Mouse (Mus musculus) MEL (cell line): ENCODE results near the gene Stil. TPM values are rescaled to one million over a fixed set of nuclear protein-coding genes. Genes with fewer than 3 reads are reported as not detected.

ENCODE experiments used
- DNase-seq: peaks from one replicate; pipeline ENCODE4 v3.0.0; 2011; ENCODE audit warnings: low read depth, low spot score
- H3K27ac ChIP-seq: 2 replicates; pipeline ENCODE4 v1.5.1; 2012; ENCODE audit warnings: low read depth, mild to moderate bottlenecking, control low read depth, low read length, moderate library complexity; ENCODE audit not compliant: control insufficient read depth
- H3K27me3 ChIP-seq, 2 experiments: fragments of 150-350 bp in 1 of 2; sonication (generic) in 1 of 2; 2 replicates each; pipeline ENCODE4 v1.6.1; 2012; ENCODE audit warnings: low read length in 2 of 2, mild to moderate bottlenecking in 2 of 2, improper control_type of control experiment in 1 of 2, moderate library complexity in 1 of 2; ENCODE audit not compliant: insufficient read depth in 2 of 2, control insufficient read depth in 1 of 2
- H3K36me3 ChIP-seq, 2 experiments: 2 replicates each; pipeline ENCODE4 v1.6.1; 2012 to 2014; ENCODE audit warnings: low read length in 2 of 2, improper control_type of control experiment in 1 of 2, inconsistent platforms in 1 of 2, mild to moderate bottlenecking in 1 of 2; ENCODE audit not compliant: insufficient read depth in 2 of 2, control insufficient read depth in 1 of 2
- H3K4me1 ChIP-seq, 2 experiments: fragments of 150-350 bp in 1 of 2; sonication (generic) in 1 of 2; 2 replicates each; pipeline ENCODE4 v1.6.1; 2012; ENCODE audit warnings: low read length in 2 of 2, improper control_type of control experiment in 1 of 2, mild to moderate bottlenecking in 1 of 2; ENCODE audit not compliant: insufficient read depth in 2 of 2, control insufficient read depth in 1 of 2
- H3K4me3 ChIP-seq, 2 experiments: fragments of 150-350 bp in 1 of 2; sonication (generic) in 1 of 2; 2 replicates each; pipeline ENCODE4 v1.5.1; 2012; ENCODE audit warnings: low read depth in 2 of 2, low read length in 2 of 2, mild to moderate bottlenecking in 2 of 2, moderate library complexity in 2 of 2, control low read depth in 1 of 2, improper control_type of control experiment in 1 of 2; ENCODE audit not compliant: control insufficient read depth in 1 of 2, insufficient read depth in 1 of 2
- H3K79me2 ChIP-seq: 2 replicates; pipeline ENCODE4 v1.6.1; 2012; ENCODE audit warnings: mild to moderate bottlenecking, low read length, moderate library complexity; ENCODE audit not compliant: control insufficient read depth, poor library complexity, insufficient read depth
- H3K9ac ChIP-seq: 2 replicates; pipeline ENCODE4 v1.6.1; 2012; ENCODE audit warnings: low read depth, mild to moderate bottlenecking, control low read depth, low read length, moderate library complexity; ENCODE audit not compliant: control insufficient read depth, poor library complexity, severe bottlenecking
- H3K9me3 ChIP-seq: fragments of 150-350 bp; sonication (generic); replicated peaks from 2 replicates; pipeline ENCODE4 v1.6.1; 2012; ENCODE audit warnings: mild to moderate bottlenecking, low read length, improper control_type of control experiment, moderate library complexity; ENCODE audit not compliant: insufficient read depth
- BHLHE40 ChIP-seq: IDR thresholded peaks from 2 replicates; pipeline ENCODE4 v1.6.1; 2012; ENCODE audit warnings: low read depth, mild to moderate bottlenecking, inconsistent platforms, low read length, improper control_type of control experiment, borderline replicate concordance
- CHD1 ChIP-seq: IDR thresholded peaks from 2 replicates; pipeline ENCODE4 v1.6.1; 2012; ENCODE audit warnings: low read depth, mild to moderate bottlenecking, inconsistent platforms, low read length, improper control_type of control experiment
- CHD2 ChIP-seq: IDR thresholded peaks from 2 replicates; pipeline ENCODE4 v1.6.1; 2011; ENCODE audit warnings: low read length, improper control_type of control experiment
- CTCF ChIP-seq, 3 experiments: IDR thresholded peaks in 2 of 3; conservative IDR thresholded peaks in 1 of 3; 2 replicates each; pipeline ENCODE4 v1.5.1; 2011 to 2012; ENCODE audit warnings: low read length in 3 of 3, low read depth in 2 of 3, mild to moderate bottlenecking in 2 of 3, improper control_type of control experiment in 1 of 3, inconsistent platforms in 1 of 3, mixed read lengths in 1 of 3, moderate library complexity in 1 of 3; ENCODE audit not compliant: control insufficient read depth in 1 of 3, insufficient read depth in 1 of 3, poor library complexity in 1 of 3, severe bottlenecking in 1 of 3
- ELF1 ChIP-seq: IDR thresholded peaks from 2 replicates; pipeline ENCODE4 v1.6.1; 2014; ENCODE audit warnings: low read depth, mild to moderate bottlenecking, inconsistent platforms, low read length, improper control_type of control experiment, moderate library complexity
- EP300 ChIP-seq, 2 experiments: IDR thresholded peaks; 2 replicates each; pipeline ENCODE4 v1.6.1; 2011; ENCODE audit warnings: improper control_type of control experiment in 2 of 2, low read length in 2 of 2, low read depth in 1 of 2, mild to moderate bottlenecking in 1 of 2
- ETS1 ChIP-seq: IDR thresholded peaks from 2 replicates; pipeline ENCODE4 v1.6.1; 2012; ENCODE audit warnings: low read depth, mild to moderate bottlenecking, inconsistent platforms, low read length, improper control_type of control experiment, moderate library complexity
- GATA1 ChIP-seq: IDR thresholded peaks from 2 replicates; pipeline ENCODE4 v1.6.1; 2011; ENCODE audit warnings: low read depth, low read length, improper control_type of control experiment
- HCFC1 ChIP-seq: IDR thresholded peaks from 2 replicates; pipeline ENCODE4 v1.6.1; 2012; ENCODE audit warnings: low read depth, mild to moderate bottlenecking, inconsistent platforms, low read length, improper control_type of control experiment, moderate library complexity
- JUND ChIP-seq: IDR thresholded peaks from 2 replicates; pipeline ENCODE4 v1.6.1; 2011; ENCODE audit warnings: low read depth, mild to moderate bottlenecking, improper control_type of control experiment, low read length
- KAT2A ChIP-seq: conservative IDR thresholded peaks from 2 replicates; pipeline ENCODE4 v1.6.1; 2012; ENCODE audit warnings: low read depth, low read length, improper control_type of control experiment, inconsistent platforms
- MAFK ChIP-seq: IDR thresholded peaks from 2 replicates; pipeline ENCODE4 v1.6.1; 2011; ENCODE audit warnings: low read depth, mild to moderate bottlenecking, low read length, improper control_type of control experiment, borderline replicate concordance
- MAX ChIP-seq: IDR thresholded peaks from 2 replicates; pipeline ENCODE4 v1.6.1; 2011; ENCODE audit warnings: low read length, improper control_type of control experiment
- MXI1 ChIP-seq: IDR thresholded peaks from 2 replicates; pipeline ENCODE4 v1.6.1; 2011; ENCODE audit warnings: mild to moderate bottlenecking, low read depth, low read length, improper control_type of control experiment
- MYB ChIP-seq: IDR thresholded peaks from 2 replicates; pipeline ENCODE4 v1.6.1; 2011; ENCODE audit warnings: mild to moderate bottlenecking, low read depth, low read length, improper control_type of control experiment
- MYC ChIP-seq: IDR thresholded peaks from 2 replicates; pipeline ENCODE4 v1.6.1; 2011; ENCODE audit warnings: low read depth, mild to moderate bottlenecking, low read length, improper control_type of control experiment, moderate library complexity
- NELFE ChIP-seq: IDR thresholded peaks from 2 replicates; pipeline ENCODE4 v1.6.1; 2011; ENCODE audit warnings: low read depth, low read length, improper control_type of control experiment
- POLR2A ChIP-seq, 2 experiments: IDR thresholded peaks; 2 replicates each; pipeline ENCODE4 v1.6.1; 2011 to 2012; ENCODE audit warnings: low read length in 2 of 2, mild to moderate bottlenecking in 2 of 2, control low read depth in 1 of 2, improper control_type of control experiment in 1 of 2, low read depth in 1 of 2, moderate library complexity in 1 of 2; ENCODE audit not compliant: control insufficient read depth in 1 of 2, insufficient read depth in 1 of 2, poor library complexity in 1 of 2
- POLR2AphosphoS2 ChIP-seq: IDR thresholded peaks from 2 replicates; pipeline ENCODE4 v1.6.1; 2011; ENCODE audit warnings: low read length, improper control_type of control experiment
- POLR2AphosphoS5 ChIP-seq: IDR thresholded peaks from 2 replicates; pipeline ENCODE4 v1.6.1; 2012; ENCODE audit warnings: low read depth, borderline replicate concordance, mild to moderate bottlenecking, inconsistent platforms, low read length, moderate library complexity, mixed read lengths
- RCOR1 ChIP-seq: IDR thresholded peaks from 2 replicates; pipeline ENCODE4 v1.6.1; 2012; ENCODE audit warnings: low read depth, mild to moderate bottlenecking, inconsistent platforms, low read length, improper control_type of control experiment
- SIN3A ChIP-seq: IDR thresholded peaks from 2 replicates; pipeline ENCODE4 v1.6.1; 2012; ENCODE audit warnings: low read length, improper control_type of control experiment, inconsistent platforms
- SMC3 ChIP-seq: IDR thresholded peaks from 2 replicates; pipeline ENCODE4 v1.6.1; 2011; ENCODE audit warnings: low read depth, low read length, improper control_type of control experiment
- TAL1 ChIP-seq: IDR thresholded peaks from 2 replicates; pipeline ENCODE4 v1.6.1; 2012; ENCODE audit warnings: mild to moderate bottlenecking, inconsistent platforms, low read length, moderate library complexity, mixed read lengths
- TBP ChIP-seq: IDR thresholded peaks from 2 replicates; pipeline ENCODE4 v1.8.0; 2011; ENCODE audit warnings: low read depth, low read length, improper control_type of control experiment
- UBTF ChIP-seq: IDR thresholded peaks from 2 replicates; pipeline ENCODE4 v1.6.1; 2012; ENCODE audit warnings: low read depth, mild to moderate bottlenecking, inconsistent platforms, low read length, improper control_type of control experiment, moderate library complexity, borderline replicate concordance; ENCODE audit not compliant: insufficient read depth
- USF1 ChIP-seq: IDR thresholded peaks from 2 replicates; pipeline ENCODE4 v1.6.1; 2014; ENCODE audit warnings: low read depth, mild to moderate bottlenecking, inconsistent platforms, low read length, improper control_type of control experiment, moderate library complexity
- USF2 ChIP-seq, 2 experiments: IDR thresholded peaks; 2 replicates each; pipeline ENCODE4 v1.6.1; 2011 to 2012; ENCODE audit warnings: improper control_type of control experiment in 2 of 2, low read length in 2 of 2, borderline replicate concordance in 1 of 2, inconsistent platforms in 1 of 2, low read depth in 1 of 2, mild to moderate bottlenecking in 1 of 2; ENCODE audit not compliant: insufficient read depth in 1 of 2
- ZC3H11A ChIP-seq: IDR thresholded peaks from 2 replicates; pipeline ENCODE4 v1.6.1; 2012; ENCODE audit warnings: low read depth, mild to moderate bottlenecking, inconsistent platforms, low read length, improper control_type of control experiment
- ZMIZ1 ChIP-seq: IDR thresholded peaks from 2 replicates; pipeline ENCODE4 v1.6.1; 2012; ENCODE audit warnings: low read depth, mild to moderate bottlenecking, inconsistent platforms, low read length, improper control_type of control experiment, moderate library complexity
- ZNF384 ChIP-seq: IDR thresholded peaks from 2 replicates; pipeline ENCODE4 v1.6.1; 2012; ENCODE audit warnings: low read depth, mild to moderate bottlenecking, inconsistent platforms, low read length, improper control_type of control experiment
- polyA plus RNA-seq, 2 experiments: library from polyadenylated mRNA; stranded (reverse) in 1 of 2; unstranded in 1 of 2; fragments of >175 nt in 1 of 2; fragments of >200 nt in 1 of 2; gene quantifications; 2 replicates each; pipeline versions ENCODE4 v1.2.1 to v1.2.4; 2012; ENCODE audit warnings: low replicate concordance in 2 of 2, low read depth in 1 of 2; ENCODE audit not compliant: insufficient read length in 2 of 2, insufficient read depth in 1 of 2, missing spikeins in 1 of 2
- total RNA-seq: library from RNA; depleted of rRNA; stranded (reverse); fragments of 300-350 nt; gene quantifications from 2 replicates; pipeline ENCODE4 v1.2.3, GENCODE M21; 2012

The Stil gene
- total and polyA plus RNA-seq, 3 experiments, result 5.0 to 9.1 TPM; not detected in 1

GRCm38 (mm10) chr4:115056371-115056920 lies 56.5 kb downstream of the Stil start, which contains the start of gene Tal1 (continued):
- no peak for TF ChIP-seq ZC3H11A
- TF ChIP-seq CTCF (IDR thresholded peaks at IDR 0.05 in 2 of 3, conservative IDR thresholded peaks at IDR 0.05 in 1 of 3; ENCODE audit: control insufficient read depth in 1 of 3, insufficient read depth in 1 of 3, low read depth in 2 of 3, low read length in 3 of 3, poor library complexity in 1 of 3, severe bottlenecking in 1 of 3), result no peak
- peak; percentile 97 for TF ChIP-seq TAL1

- H3K9ac ChIP-seq, result peak overlapping the region; percentile 77
- H3K79me2 ChIP-seq, result peaks cover 50% of the 10 kb centered on the region
- DNase-seq, result peak; percentile 88
- peaks cover 10 to 27% of the 10 kb centered on the region in 2 experiments for H3K4me1 ChIP-seq
- H3K36me3 ChIP-seq, result peaks cover 0 to 27% of the 10 kb centered on the region in 2 experiments; a peak in 2 of 4 replicates
- no peaks in the 10 kb centered on the region for H3K9me3 ChIP-seq
- peak overlapping the region; percentile 73 to 97 for H3K4me3 ChIP-seq
- peak overlapping the region; percentile 80 for H3K27ac ChIP-seq
- H3K27me3 ChIP-seq, result no peaks in the 10 kb centered on the region
- TF ChIP-seq MAX (no peak; the same call in 1 of the 2 replicates), USF1 (no peak), CHD1 (peak; percentile 98), ZC3H11A (no peak), TAL1 (no peak), JUND (no peak), GATA1 (no peak), SMC3 (no peak; the same call in 1 of the 2 replicates), CHD2 (no peak), ETS1 (0 out of 2 replicates have a peak, but pooled peaks have one; percentile 9), TBP (peak; percentile 36; the same call in 1 of the 2 replicates), ZMIZ1 (peak; percentile 73; the same call in 1 of the 2 replicates), ELF1 (peak; percentile 27; the same call in 1 of the 2 replicates), RCOR1 (peak; percentile 27; the same call in 1 of the 2 replicates), CTCF (IDR thresholded peaks at IDR 0.05 in 2 of 3, conservative IDR thresholded peaks at IDR 0.05 in 1 of 3; ENCODE audit: control insufficient read depth in 1 of 3, insufficient read depth in 1 of 3, low read depth in 2 of 3, low read length in 3 of 3, poor library complexity in 1 of 3, severe bottlenecking in 1 of 3) (no peak), EP300 (IDR thresholded peaks at IDR 0.05; ENCODE audit: low read depth in 1 of 2, low read length in 2 of 2) (peak in 1 of 2 experiments; percentile 6; a peak in 1 of 4 replicates), MAFK (peak; percentile 36; the same call in 1 of the 2 replicates), MXI1 (peak; percentile 85), BHLHE40 (peak; percentile 5; the same call in 1 of the 2 replicates), NELFE (peak; percentile 87), HCFC1 (peak; percentile 48; the same call in 1 of the 2 replicates), POLR2AphosphoS2 (peak; percentile 83; the same call in 1 of the 2 replicates), USF2 (IDR thresholded peaks at IDR 0.05; ENCODE audit: borderline replicate concordance in 1 of 2, insufficient read depth in 1 of 2, low read depth in 1 of 2, low read length in 2 of 2) (no peak), POLR2A (IDR thresholded peaks at IDR 0.05; ENCODE audit: control insufficient read depth in 1 of 2, insufficient read depth in 1 of 2, low read depth in 1 of 2, low read length in 2 of 2, poor library complexity in 1 of 2) (peak in 1 of 2 experiments; percentile 59), POLR2AphosphoS5 (peak; percentile 92; the same call in 1 of the 2 replicates), MYB (peak; percentile 7; the same call in 1 of the 2 replicates), SIN3A (peak; percentile 82), UBTF (no peak), KAT2A (peak; percentile 53; the same call in 1 of the 2 replicates), MYC (0 out of 2 replicates have a peak, but pooled peaks have one; percentile 22), ZNF384 (peak; percentile 3; the same call in 1 of the 2 replicates)
Observed at GRCm38 (mm10) chr4:115056921-115057673, 57.1 kb downstream of the Stil start.
